Mouse (Mus musculus): ENCODE measurements around the gene Wscd1. TPM values are rescaled to one million over a fixed set of nuclear protein-coding genes. Genes with fewer than 3 reads are reported as not detected.

Gene Wscd1
- polyA plus RNA-seq, 1 experiment from 2014 or later = 1.2 TPM

GRCm38 (mm10) chr11:71751174-71751611, 1.5 kb downstream of the Wscd1 start:
- DNase-seq (ENCODE audit: low spot score) = peak; percentile 36
- peak overlapping the region; percentile 82 for H3K4me2 ChIP-seq
- H3K27me3 ChIP-seq (replicated peaks; ENCODE audit: control insufficient read depth, insufficient read depth, low read length) = peaks cover 38% of the 10 kb centered on the region
- no peaks in the 10 kb centered on the region for H3K4me1 ChIP-seq (replicated peaks; ENCODE audit: control insufficient read depth, insufficient read depth, low read length)
- 1% methylated on average over 41 of the region's 41 CpGs for WGBS
- H3K4me3 ChIP-seq (ENCODE audit: low read depth, low read length) = peak overlapping the region; percentile 49
- H3K36me3 ChIP-seq (ENCODE audit: control insufficient read depth, insufficient read depth, low read length) = no peaks in the 10 kb centered on the region
- no peaks in the 10 kb centered on the region for H3K9me3 ChIP-seq (ENCODE audit: control insufficient read depth, low read length)
- no peak for ATAC-seq (replicated peaks; ENCODE audit: low FRiP score)
- no peak overlapping the region for H3K27ac ChIP-seq (ENCODE audit: low read depth, low read length)
- H3K9ac ChIP-seq (ENCODE audit: low read depth, low read length) = no peak overlapping the region

GRCm38 (mm10) chr11:71751689-71752088, 2.0 kb downstream of the Wscd1 start:
- no peaks in the 10 kb centered on the region for H3K4me1 ChIP-seq (replicated peaks; ENCODE audit: control insufficient read depth, insufficient read depth, low read length)
- peak overlapping the region; percentile 49; the same call in 1 of the 2 replicates for H3K4me3 ChIP-seq (ENCODE audit: low read depth, low read length)
- H3K27ac ChIP-seq (ENCODE audit: low read depth, low read length) = no peak overlapping the region
- H3K4me2 ChIP-seq = peak overlapping the region; percentile 82
- DNase-seq (ENCODE audit: low spot score) (no peak), ATAC-seq (replicated peaks; ENCODE audit: low FRiP score) (no peak)
- no peak overlapping the region for H3K9ac ChIP-seq (ENCODE audit: low read depth, low read length)
- H3K27me3 ChIP-seq (replicated peaks; ENCODE audit: control insufficient read depth, insufficient read depth, low read length) = peaks cover 38% of the 10 kb centered on the region
- H3K36me3 ChIP-seq (ENCODE audit: control insufficient read depth, insufficient read depth, low read length) = no peaks in the 10 kb centered on the region
- no peaks in the 10 kb centered on the region for H3K9me3 ChIP-seq (ENCODE audit: control insufficient read depth, low read length)
- WGBS = 37% methylated on average over 12 of the region's 12 CpGs

GRCm38 (mm10) chr11:71752626-71753025, 2.9 kb downstream of the Wscd1 start:
- Histone ChIP-seq H3K4me2 (no peak overlapping the region), H3K27me3 (replicated peaks; ENCODE audit: control insufficient read depth, insufficient read depth, low read length) (peaks cover 38% of the 10 kb centered on the region), H3K4me3 (ENCODE audit: low read depth, low read length) (no peak overlapping the region), H3K27ac (ENCODE audit: low read depth, low read length) (no peak overlapping the region), H3K36me3 (ENCODE audit: control insufficient read depth, insufficient read depth, low read length) (no peaks in the 10 kb centered on the region), H3K9ac (ENCODE audit: low read depth, low read length) (no peak overlapping the region), H3K4me1 (replicated peaks; ENCODE audit: control insufficient read depth, insufficient read depth, low read length) (no peaks in the 10 kb centered on the region), H3K9me3 (ENCODE audit: control insufficient read depth, low read length) (no peaks in the 10 kb centered on the region)
- ATAC-seq (replicated peaks; ENCODE audit: low FRiP score) = no peak
- 75% methylated on average over 3 of the region's 3 CpGs for WGBS
- DNase-seq (ENCODE audit: low spot score) = no peak

GRCm38 (mm10) chr11:71755115-71755514, 5.4 kb downstream of the Wscd1 start:
- no peak overlapping the region for H3K9ac ChIP-seq (ENCODE audit: low read depth, low read length)
- DNase-seq (ENCODE audit: low spot score) = no peak
- no peak overlapping the region for H3K4me3 ChIP-seq (ENCODE audit: low read depth, low read length)
- no peaks in the 10 kb centered on the region for H3K9me3 ChIP-seq (ENCODE audit: control insufficient read depth, low read length)
- no peak for ATAC-seq (replicated peaks; ENCODE audit: low FRiP score)
- peaks cover 33% of the 10 kb centered on the region for H3K27me3 ChIP-seq (replicated peaks; ENCODE audit: control insufficient read depth, insufficient read depth, low read length)
- H3K27ac ChIP-seq (ENCODE audit: low read depth, low read length) = no peak overlapping the region
- H3K4me2 ChIP-seq = no peak overlapping the region
- WGBS = 52% methylated on average over 2 of the region's 2 CpGs
- H3K4me1 ChIP-seq (replicated peaks; ENCODE audit: control insufficient read depth, insufficient read depth, low read length) = no peaks in the 10 kb centered on the region
- no peaks in the 10 kb centered on the region for H3K36me3 ChIP-seq (ENCODE audit: control insufficient read depth, insufficient read depth, low read length)

DNA sequence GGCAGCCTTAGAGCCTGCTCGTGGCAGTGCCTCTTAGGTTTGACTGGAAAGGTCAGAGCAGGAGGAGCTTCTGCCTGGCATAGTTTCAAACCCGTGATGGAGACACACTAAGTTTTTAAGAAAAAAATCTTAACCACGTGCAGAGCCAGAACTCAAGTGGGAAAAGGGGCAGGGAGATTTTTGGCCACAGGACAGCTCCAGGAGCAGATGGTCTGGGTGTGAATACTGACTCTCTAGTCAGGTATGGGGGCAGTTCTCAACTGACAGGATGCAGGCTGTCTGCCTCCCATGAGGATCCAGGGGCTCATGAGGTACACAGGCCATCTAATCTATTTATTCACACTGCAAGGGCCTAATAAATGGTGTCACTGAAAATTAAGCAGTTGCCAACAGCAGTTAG, 6.6 kb downstream of the Wscd1 start:
- ATAC-seq (replicated peaks; ENCODE audit: low FRiP score) (no peak), DNase-seq (ENCODE audit: low spot score) (no peak)
- H3K27ac ChIP-seq (ENCODE audit: low read depth, low read length) = no peak overlapping the region
- WGBS = 60% methylated on average over 3 of the region's 3 CpGs
- no peak overlapping the region for H3K9ac ChIP-seq (ENCODE audit: low read depth, low read length)
- peaks cover 20% of the 10 kb centered on the region for H3K27me3 ChIP-seq (replicated peaks; ENCODE audit: control insufficient read depth, insufficient read depth, low read length)
- H3K4me3 ChIP-seq (ENCODE audit: low read depth, low read length) = no peak overlapping the region
- no peaks in the 10 kb centered on the region for H3K9me3 ChIP-seq (ENCODE audit: control insufficient read depth, low read length)
- no peaks in the 10 kb centered on the region for H3K4me1 ChIP-seq (replicated peaks; ENCODE audit: control insufficient read depth, insufficient read depth, low read length)
- no peaks in the 10 kb centered on the region for H3K36me3 ChIP-seq (ENCODE audit: control insufficient read depth, insufficient read depth, low read length)
- H3K4me2 ChIP-seq = no peak overlapping the region

- Histone ChIP-seq H3K27me3 (replicated peaks; ENCODE audit: control insufficient read depth, insufficient read depth, low read length) (peaks cover under 1% of the 10 kb centered on the region), H3K9ac (ENCODE audit: low read depth, low read length) (no peak overlapping the region), H3K27ac (ENCODE audit: low read depth, low read length) (no peak overlapping the region), H3K4me1 (replicated peaks; ENCODE audit: control insufficient read depth, insufficient read depth, low read length) (no peaks in the 10 kb centered on the region), H3K4me3 (ENCODE audit: low read depth, low read length) (no peak overlapping the region), H3K36me3 (ENCODE audit: control insufficient read depth, insufficient read depth, low read length) (no peaks in the 10 kb centered on the region), H3K4me2 (no peak overlapping the region), H3K9me3 (ENCODE audit: control insufficient read depth, low read length) (no peaks in the 10 kb centered on the region)
- WGBS = 60% methylated on average over 21 of the region's 21 CpGs
- ATAC-seq (replicated peaks; ENCODE audit: low FRiP score) (no peak), DNase-seq (ENCODE audit: low spot score) (no peak)
Measured at GRCm38 (mm10) chr11:71758211-71759110, 8.7 kb downstream of the Wscd1 start.

DNA sequence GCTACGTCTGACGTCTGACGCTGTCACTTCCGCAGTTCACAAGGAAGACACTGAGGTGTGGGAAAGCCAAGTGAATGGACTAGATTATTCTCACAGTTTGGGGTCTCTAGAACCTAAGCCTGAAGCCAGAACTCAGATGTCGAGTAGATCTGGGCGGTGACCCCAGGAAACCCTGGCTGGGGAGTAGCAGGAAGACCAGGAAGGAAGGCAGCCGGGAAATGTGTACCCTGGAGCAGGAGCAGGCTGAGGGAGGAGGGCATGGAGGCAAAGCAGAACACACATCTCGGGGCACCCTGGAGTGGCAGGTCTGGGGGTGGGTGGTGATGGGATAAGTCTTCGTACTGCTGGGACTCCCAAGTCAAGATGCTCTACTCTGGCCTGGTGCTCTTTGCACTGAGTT, 11.3 kb downstream of the Wscd1 start:
- 75% methylated on average over 9 of the region's 9 CpGs for WGBS
- H3K4me1 ChIP-seq (replicated peaks; ENCODE audit: control insufficient read depth, insufficient read depth, low read length) = no peaks in the 10 kb centered on the region
- H3K36me3 ChIP-seq (ENCODE audit: control insufficient read depth, insufficient read depth, low read length) = no peaks in the 10 kb centered on the region
- no peak for ATAC-seq (replicated peaks; ENCODE audit: low FRiP score)
- no peak for DNase-seq (ENCODE audit: low spot score)
- H3K9me3 ChIP-seq (ENCODE audit: control insufficient read depth, low read length) = no peaks in the 10 kb centered on the region
- no peak overlapping the region for H3K9ac ChIP-seq (ENCODE audit: low read depth, low read length)
- no peak overlapping the region for H3K4me3 ChIP-seq (ENCODE audit: low read depth, low read length)
- no peak overlapping the region for H3K27ac ChIP-seq (ENCODE audit: low read depth, low read length)
- no peak overlapping the region for H3K4me2 ChIP-seq
- H3K27me3 ChIP-seq (replicated peaks; ENCODE audit: control insufficient read depth, insufficient read depth, low read length) = no peaks in the 10 kb centered on the region

DNA sequence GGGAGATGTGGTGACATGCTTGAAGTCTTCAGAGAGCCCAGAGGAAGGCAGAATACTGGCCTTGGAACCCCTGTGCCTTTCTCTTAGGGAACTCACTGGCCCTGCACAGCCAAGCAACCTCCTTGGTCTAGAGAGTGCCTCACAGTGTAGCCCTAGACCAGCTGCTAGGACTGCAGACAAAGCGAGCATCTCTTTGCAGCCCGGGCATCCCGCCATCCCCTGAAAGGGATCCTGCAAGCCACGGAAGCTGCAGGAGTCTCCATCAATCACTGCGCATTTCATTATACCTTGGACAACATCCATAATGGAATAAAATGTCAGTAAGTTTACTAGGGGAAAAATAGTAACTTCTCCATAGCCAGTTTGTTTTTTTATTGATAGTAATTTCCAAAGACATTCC, 13.4 kb downstream of the Wscd1 start:
- Histone ChIP-seq H3K4me3 (ENCODE audit: low read depth, low read length) (no peak overlapping the region), H3K4me2 (no peak overlapping the region), H3K4me1 (replicated peaks; ENCODE audit: control insufficient read depth, insufficient read depth, low read length) (no peaks in the 10 kb centered on the region), H3K27me3 (replicated peaks; ENCODE audit: control insufficient read depth, insufficient read depth, low read length) (no peaks in the 10 kb centered on the region), H3K9ac (ENCODE audit: low read depth, low read length) (no peak overlapping the region), H3K9me3 (ENCODE audit: control insufficient read depth, low read length) (no peaks in the 10 kb centered on the region), H3K36me3 (ENCODE audit: control insufficient read depth, insufficient read depth, low read length) (no peaks in the 10 kb centered on the region), H3K27ac (ENCODE audit: low read depth, low read length) (no peak overlapping the region)
- ATAC-seq (replicated peaks; ENCODE audit: low FRiP score) (no peak), DNase-seq (ENCODE audit: low spot score) (no peak)
- 63% methylated on average over 5 of the region's 5 CpGs for WGBS
